Mouse (Mus musculus) kidney, postnatal 36 days (tissue): ENCODE results near the gene Olfr557.
A peak's percentile ranks its signal among the peaks of the same experiment; 100 is the strongest.

Experiments
- DNase-seq, 2 experiments: peaks; one replicate each; pipeline ENCODE4 v3.0.0; 2021 to 2022; ENCODE audit warnings: mixed read lengths in 2 of 2

The Olfr557 gene

GRCm38 (mm10) chr7:102695358-102696125 lies at the start of gene Olfr557:
Gene Olfr557, plus strand, starts transcription at chr7:102695910.
- DNase-seq: peak; percentile 17 to 61

GRCm38 (mm10) chr7:102658523-102658922 lies 37.2 kb upstream of the Olfr557 start, which contains the start of gene Olfr555:
Gene Olfr555, plus strand, starts transcription at chr7:102658823.
- no peak for DNase-seq

GRCm38 (mm10) chr7:102664599-102664998 lies 31.1 kb upstream of the Olfr557 start, which contains the start of gene Olfr556:
Gene Olfr556, plus strand, starts transcription at chr7:102664899.
- DNase-seq: no peak

GRCm38 (mm10) chr7:102665378-102665777 lies 30.3 kb upstream of the Olfr557 start:
- peak in 1 of 2 experiments; percentile 13 for DNase-seq

- no peak for DNase-seq
Measured at GRCm38 (mm10) chr7:102676225-102676624, 19.5 kb upstream of the Olfr557 start.

- no peak for DNase-seq
Measured at GRCm38 (mm10) chr7:102681916-102682315, 13.8 kb upstream of the Olfr557 start.

- peak; percentile 93 for DNase-seq
Measured at GRCm38 (mm10) chr7:102686944-102687501, 8.7 kb upstream of the Olfr557 start, which contains the start of gene Trim68. Gene Trim68, minus strand, starts transcription at chr7:102687327.

GRCm38 (mm10) chr7:102698461-102698860 lies 2.8 kb downstream of the Olfr557 start:
- DNase-seq: no peak

GRCm38 (mm10) chr7:102701915-102702314 lies 6.2 kb downstream of the Olfr557 start, which contains the start of gene Olfr558:
Gene Olfr558, plus strand, starts transcription at chr7:102702215.
- no peak for DNase-seq

- no peak for DNase-seq
Measured at GRCm38 (mm10) chr7:102718970-102719369, 23.3 kb downstream of the Olfr557 start, which contains the start of gene Olfr33. Gene Olfr33, minus strand, starts transcription at chr7:102719070.

GRCm38 (mm10) chr7:102727391-102727790 lies 31.7 kb downstream of the Olfr557 start, which contains the start of gene Olfr559:
Gene Olfr559, minus strand, starts transcription at chr7:102727491.
- no peak for DNase-seq

- DNase-seq: no peak
Measured at GRCm38 (mm10) chr7:102733793-102734192, 38.1 kb downstream of the Olfr557 start.

GRCm38 (mm10) chr7:102737705-102738104 lies 42.0 kb downstream of the Olfr557 start:
- no peak for DNase-seq
